Mouse (Mus musculus) stomach, postnatal 0 days (tissue): ENCODE measurements around the gene A030005L19Rik. TPM values are rescaled to one million over a fixed set of nuclear protein-coding genes. Genes with fewer than 3 reads are reported as not detected.
"Not testable (repeated sequence)": the region's sequence is repeated elsewhere in the genome, so short reads cannot be mapped to it uniquely, and the experiment has no call there.

ENCODE experiments used
- ATAC-seq: fragments of 200-750 bp; cut with Nextera tagmentation; 2 replicates; pipeline ENCODE4 v1.8.0; 2017; ENCODE audit not compliant: low FRiP score, low TSS enrichment
- DNase-seq: peaks from one replicate; pipeline ENCODE4 v3.0.0-alpha.2; 2016; ENCODE audit warnings: low spot score
- H3K27ac ChIP-seq: fragments of 300-500 bp; sonication (generic); replicated peaks from 2 replicates; pipeline ENCODE4 v1.5.1; 2014; ENCODE audit warnings: mild to moderate bottlenecking, control low read depth
- H3K27me3 ChIP-seq: fragments of 300-500 bp; sonication (generic); 2 replicates; pipeline ENCODE4 v1.6.1; 2014; ENCODE audit warnings: low read length; ENCODE audit not compliant: control insufficient read depth, insufficient read depth
- H3K36me3 ChIP-seq: fragments of 300-500 bp; sonication (generic); 2 replicates; pipeline ENCODE4 v1.6.1; 2014; ENCODE audit warnings: low read length, mixed read lengths; ENCODE audit not compliant: control insufficient read depth, insufficient read depth
- H3K4me1 ChIP-seq: fragments of 300-500 bp; sonication (generic); replicated peaks from 2 replicates; pipeline ENCODE4 v1.6.1; 2014; ENCODE audit warnings: antibody characterized with exemption; ENCODE audit not compliant: control insufficient read depth, insufficient read depth
- H3K4me2 ChIP-seq: fragments of 300-500 bp; sonication (generic); replicated peaks from 2 replicates; pipeline ENCODE4 v1.6.1; 2014; ENCODE audit warnings: low read depth, mild to moderate bottlenecking, control low read depth, moderate library complexity
- H3K4me3 ChIP-seq: fragments of 300-500 bp; sonication (generic); 2 replicates; pipeline ENCODE4 v1.5.1; 2014; ENCODE audit warnings: low read depth, low read length, control low read depth
- H3K9ac ChIP-seq: fragments of 300-500 bp; sonication (generic); 2 replicates; pipeline ENCODE4 v1.6.1; 2014; ENCODE audit warnings: mild to moderate bottlenecking, low read length, control low read depth, mixed read lengths
- H3K9me3 ChIP-seq: fragments of 300-500 bp; sonication (generic); 2 replicates; pipeline ENCODE4 v1.6.1; 2016; ENCODE audit warnings: low read length; ENCODE audit not compliant: control insufficient read depth
- CTCF ChIP-seq: IDR thresholded peaks from 2 replicates; pipeline ENCODE4 v1.5.1; 2016; ENCODE audit warnings: antibody characterized with exemption, low read depth, mild to moderate bottlenecking, moderate library complexity
- EP300 ChIP-seq: optimal IDR thresholded peaks from 2 replicates; pipeline ENCODE3; 2016; ENCODE audit warnings: antibody characterized with exemption
- WGBS: fragments of 180-500 bp; shearing (Covaris S2); extraction: QIAGEN DNeasy Blood & Tissue Kit; methylation state at CpG from one replicate; pipeline ENCODE4 v1.1.7; 2014; 5-methylcytosine and 5-hydroxymethylcytosine counted together
- polyA plus RNA-seq: library from polyadenylated mRNA; unstranded; fragments of >200 nt; fragmentation: Nextera tagmentation; extraction: Ambion mirVana; gene quantifications from 2 replicates; pipeline ENCODE4 v1.2.1, GENCODE M21; 2015

The A030005L19Rik gene
- polyA plus RNA-seq, 1 experiment from 2014 or later, result not detected

GRCm38 (mm10) chr1:82901201-82901600 is 11.9 kb upstream of the A030005L19Rik start:
- 88% methylated on average over 3 of the region's 3 CpGs for WGBS
- ATAC-seq, result no peak

DNA sequence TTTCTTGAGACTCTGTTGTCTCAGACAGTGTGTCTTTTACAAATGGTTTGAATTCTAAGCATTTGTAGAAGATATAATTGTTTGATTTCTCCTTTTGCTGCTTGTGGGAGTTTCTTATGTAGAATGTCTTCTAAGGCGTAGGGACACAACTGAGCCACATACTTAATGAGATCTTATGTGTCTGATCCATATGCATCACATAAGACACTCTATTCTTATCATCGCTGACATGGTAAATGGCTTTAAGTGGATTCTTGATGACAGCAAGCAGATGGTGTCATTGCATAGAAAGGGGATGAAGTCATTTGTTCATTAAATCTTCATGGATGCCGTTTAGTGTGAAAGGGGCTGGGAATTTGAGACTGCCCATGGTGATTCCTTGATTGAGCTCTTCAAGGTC is 7.2 kb upstream of the A030005L19Rik start:
- Histone ChIP-seq H3K9ac (no peak overlapping the region), H3K9me3 (no peaks in the 10 kb centered on the region), H3K4me3 (no peak overlapping the region), H3K4me2 (no peak overlapping the region), H3K27ac (no peak overlapping the region), H3K4me1 (no peaks in the 10 kb centered on the region), H3K27me3 (no peaks in the 10 kb centered on the region), H3K36me3 (peaks cover 8% of the 10 kb centered on the region; the same call in 1 of the 2 replicates)
- 74% methylated on average over 3 of the region's 3 CpGs for WGBS
- DNase-seq (no peak), ATAC-seq (no peak)
- no peak for TF ChIP-seq EP300
- TF ChIP-seq CTCF, result no peak

More at GRCm38 (mm10) chr1:82901201-82901600, 11.9 kb upstream of the A030005L19Rik start:
- Histone ChIP-seq H3K27me3 (no peaks in the 10 kb centered on the region), H3K27ac (no peak overlapping the region), H3K4me1 (no peaks in the 10 kb centered on the region), H3K36me3 (peaks cover 11% of the 10 kb centered on the region), H3K4me3 (no peak overlapping the region), H3K4me2 (no peak overlapping the region), H3K9ac (no peak overlapping the region), H3K9me3 (no peaks in the 10 kb centered on the region)
- no peak for DNase-seq
- TF ChIP-seq EP300, result no peak
- no peak for TF ChIP-seq CTCF

DNA sequence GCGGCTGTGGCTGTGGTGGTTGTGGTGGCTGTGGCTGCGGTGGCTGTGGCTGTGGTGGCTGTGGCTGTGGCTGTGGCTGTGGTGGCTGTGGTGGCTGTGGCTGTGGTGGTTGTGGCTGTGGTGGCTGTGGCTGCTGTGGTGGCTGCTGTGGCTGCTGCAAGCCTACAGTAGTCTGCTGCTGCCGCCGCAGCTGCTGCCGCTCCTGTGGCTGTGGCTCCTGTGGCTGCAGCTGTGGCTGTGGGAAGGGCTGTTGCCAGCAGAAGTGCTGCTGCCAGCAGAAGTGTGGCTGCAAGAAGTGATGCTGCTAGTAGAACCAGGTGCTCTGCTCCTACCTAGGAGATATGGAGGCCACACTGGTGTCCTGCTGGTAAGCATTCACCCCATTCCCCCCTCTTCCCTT is 309 bp downstream of the A030005L19Rik start:
- not testable (repeated sequence) for H3K27me3 ChIP-seq, H3K9ac ChIP-seq, ATAC-seq, H3K9me3 ChIP-seq, H3K27ac ChIP-seq, DNase-seq, H3K4me2 ChIP-seq, H3K4me1 ChIP-seq, H3K36me3 ChIP-seq, H3K4me3 ChIP-seq
- 98% methylated on average over 5 of the region's 5 CpGs for WGBS

GRCm38 (mm10) chr1:82924650-82925049 is 11.5 kb downstream of the A030005L19Rik start, which contains the start of gene A030014E15Rik:
TSS of gene A030014E15Rik (plus strand) at chr1:82924917.
- Histone ChIP-seq H3K36me3 (no peaks in the 10 kb centered on the region), H3K4me2 (no peak within 1 kb of the TSS), H3K4me3 (no peak within 1 kb of the TSS), H3K4me1 (no peaks in the 10 kb centered on the region), H3K9ac (no peak within 1 kb of the TSS), H3K27ac (no peak within 1 kb of the TSS), H3K27me3 (no peaks in the 10 kb centered on the region), H3K9me3 (no peaks in the 10 kb centered on the region)
- ATAC-seq (no peak), DNase-seq (no peak)
- TF ChIP-seq CTCF, result no peak
- TF ChIP-seq EP300, result no peak
- 84% methylated on average over 6 of the region's 6 CpGs for WGBS

- not testable (repeated sequence) for H3K4me3 ChIP-seq, H3K36me3 ChIP-seq, H3K27me3 ChIP-seq, H3K27ac ChIP-seq, H3K9me3 ChIP-seq, H3K4me1 ChIP-seq, H3K9ac ChIP-seq, H3K4me2 ChIP-seq, DNase-seq, ATAC-seq
- WGBS, result 80% methylated on average over 2 of the region's 3 CpGs
Observed at GRCm38 (mm10) chr1:82930558-82930957, 17.4 kb downstream of the A030005L19Rik start.

DNA sequence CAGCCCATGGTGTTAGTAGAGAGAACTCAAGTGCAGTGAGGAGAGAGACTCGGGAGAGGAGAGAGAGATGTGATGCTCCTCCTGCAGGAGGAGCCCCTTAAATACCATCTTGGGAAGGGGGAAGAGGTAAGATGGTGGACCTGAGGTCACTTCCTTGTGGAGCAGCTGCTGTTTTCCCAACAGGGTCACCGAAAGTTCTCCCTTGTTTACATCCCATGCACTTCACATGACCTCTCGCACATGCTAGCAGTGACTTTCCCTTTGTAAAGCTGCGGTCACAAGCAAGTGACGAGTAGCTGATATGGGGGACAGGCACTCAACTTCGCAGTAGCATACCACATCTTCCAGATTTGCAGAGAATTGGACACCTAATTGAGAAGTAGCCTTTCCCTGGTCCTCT is 18.2 kb downstream of the A030005L19Rik start, which contains the start of gene Gm6217:
Gene Gm6217, minus strand, starts transcription at position 74 of the 400 bp plus-strand sequence.
- WGBS, result no CpG with 5 or more reads among the region's 6 CpGs
- H3K4me3 ChIP-seq, H3K36me3 ChIP-seq, H3K4me1 ChIP-seq, H3K9ac ChIP-seq, H3K27me3 ChIP-seq, H3K9me3 ChIP-seq, H3K4me2 ChIP-seq, H3K27ac ChIP-seq, DNase-seq: not testable (repeated sequence)
- peak; percentile 89 for ATAC-seq
